Mouse (Mus musculus) myocyte (in vitro differentiated cells): ENCODE data around the gene Tbxas1.

Source experiments
- CEBPB ChIP-seq: IDR thresholded peaks from 2 replicates; pipeline ENCODE4 v1.6.1; 2011; ENCODE audit warnings: mild to moderate bottlenecking, moderate library complexity; ENCODE audit not compliant: poor library complexity, insufficient read depth, severe bottlenecking
- E2F4 ChIP-seq: IDR thresholded peaks from one replicate; pipeline ENCODE4 v1.6.1; 2011; ENCODE audit warnings: mild to moderate bottlenecking, control low read depth, moderate library complexity; ENCODE audit not compliant: insufficient read depth
- MAX ChIP-seq: IDR thresholded peaks from one replicate; pipeline ENCODE4 v1.6.1; 2011; ENCODE audit warnings: low read depth, mild to moderate bottlenecking, control low read depth
- MYOD1 ChIP-seq, 3 experiments: IDR thresholded peaks; one replicate each; pipeline ENCODE4 v1.6.1; 2011; ENCODE audit warnings: control low read depth in 2 of 3, low read depth in 2 of 3, mild to moderate bottlenecking in 2 of 3, moderate library complexity in 1 of 3; ENCODE audit not compliant: insufficient read length in 2 of 3, control insufficient read depth in 1 of 3
- MYOG ChIP-seq, 3 experiments: IDR thresholded peaks; one replicate each; pipeline ENCODE4 v1.6.1; 2011; ENCODE audit warnings: control low read depth in 2 of 3, low read depth in 2 of 3, mild to moderate bottlenecking in 2 of 3; ENCODE audit not compliant: insufficient read length in 2 of 3, control insufficient read depth in 1 of 3, insufficient read depth in 1 of 3
- POLR2A ChIP-seq: IDR thresholded peaks from one replicate; pipeline ENCODE4 v1.6.1; 2011; ENCODE audit warnings: low read depth, mild to moderate bottlenecking, control low read depth, moderate library complexity; ENCODE audit not compliant: insufficient read length
- POLR2AphosphoS2 ChIP-seq: IDR thresholded peaks from one replicate; pipeline ENCODE4 v1.6.1; 2011; ENCODE audit warnings: low read depth, control low read depth; ENCODE audit not compliant: insufficient read length
- REST ChIP-seq: IDR thresholded peaks from one replicate; pipeline ENCODE4 v1.6.1; 2011; ENCODE audit warnings: mild to moderate bottlenecking, control low read depth, moderate library complexity; ENCODE audit not compliant: insufficient read depth, insufficient read length
- SRF ChIP-seq: IDR thresholded peaks from one replicate; pipeline ENCODE4 v1.6.1; 2011; ENCODE audit warnings: low read depth; ENCODE audit not compliant: control insufficient read depth, insufficient read length
- TCF12 ChIP-seq: IDR thresholded peaks from one replicate; pipeline ENCODE4 v1.6.1; 2011; ENCODE audit warnings: mild to moderate bottlenecking, control low read depth; ENCODE audit not compliant: poor library complexity, insufficient read depth, severe bottlenecking
- TCF3 ChIP-seq: IDR thresholded peaks from one replicate; pipeline ENCODE4 v1.6.1; 2011; ENCODE audit warnings: low read depth, control low read depth; ENCODE audit not compliant: insufficient read length
- USF1 ChIP-seq: IDR thresholded peaks from one replicate; pipeline ENCODE4 v1.6.1; 2011; ENCODE audit warnings: low read depth, mild to moderate bottlenecking, control low read depth, moderate library complexity

- TF ChIP-seq POLR2A (no peak), USF1 (no peak), E2F4 (no peak), MAX (no peak), TCF12 (no peak), TCF3 (no peak), MYOG (IDR thresholded peaks at IDR 0.05; ENCODE audit: control insufficient read depth in 1 of 3, insufficient read depth in 1 of 3, insufficient read length in 2 of 3, low read depth in 2 of 3) (no peak), REST (no peak), POLR2AphosphoS2 (no peak), CEBPB (no peak), MYOD1 (IDR thresholded peaks at IDR 0.05; ENCODE audit: control insufficient read depth in 1 of 3, insufficient read length in 2 of 3, low read depth in 2 of 3) (no peak), SRF (no peak)
Observed at GRCm38 (mm10) chr6:38950838-38951237, 75.6 kb downstream of the Tbxas1 start.
